Mouse (Mus musculus) left cerebral cortex, postnatal 25 days (tissue): ENCODE data around the gene Avp. TPM values are rescaled to one million over a fixed set of nuclear protein-coding genes. Genes with fewer than 3 reads are reported as not detected.

Source experiments
- microRNA-seq, 2 experiments: library from miRNA; unstranded; fragments of <30 nt; microRNA quantifications; one replicate each; pipeline ENCODE4 v1.2.0; 2022
- total RNA-seq, 2 experiments: library from RNA; stranded (reverse); gene quantifications; 2 replicates each; pipeline ENCODE4 v1.2.3; 2021

Avp gene
- total RNA-seq, 2 experiments from 2014 or later = 13.5 to 20.4 TPM

Small RNA genes lying within 50 kb of the gene (microRNA-seq; reads per million reads assigned to microRNA genes)
- gene Gm23876 = 0 reads per million in 2 experiments

Other genes starting within 250 kb of the Avp start
- 1 to 10 TPM; 5.5 to 7.4 TPM for gene Cpxm1, start 185.0 kb downstream of the Avp start, total RNA-seq
- gene Gm28372, start 177.3 kb downstream of the Avp start, total RNA-seq = not detected
- gene 1700020A23Rik, start 177.3 kb downstream of the Avp start, total RNA-seq = not detected
- gene Tmem239, start 176.1 kb downstream of the Avp start, total RNA-seq = not detected
- 10 to 100 TPM; 83.5 to 88.3 TPM for gene Vps16, start 158.2 kb downstream of the Avp start, total RNA-seq
- gene Pced1a, start 157.9 kb downstream of the Avp start, total RNA-seq = 10 to 100 TPM; 20.2 to 23.1 TPM
- gene Ptpra, start 132.3 kb downstream of the Avp start, total RNA-seq = 100 to 1,000 TPM; 234 to 252 TPM
- 10 to 100 TPM; 76.1 to 76.8 TPM for gene Mrps26, start 18.8 kb downstream of the Avp start, total RNA-seq
- 1 to 10 TPM; 1.9 to 2.2 TPM for gene Oxt, start 6.4 kb downstream of the Avp start, total RNA-seq
- 1 to 10 TPM; 8.2 to 9.0 TPM for gene Fastkd5, start 47.5 kb upstream of the Avp start, total RNA-seq
- gene Ubox5, start 47.5 kb upstream of the Avp start, total RNA-seq = 10 to 100 TPM in 1 of 2 experiments, 1 to 10 TPM in 1; 9.8 to 10.7 TPM
- 100 to 1,000 TPM; 174 to 190 TPM for gene Lzts3, start 60.2 kb upstream of the Avp start, total RNA-seq
- 100 to 1,000 TPM in 1 of 2 experiments, 10 to 100 TPM in 1; 97.3 to 108 TPM for gene Ddrgk1, start 82.1 kb upstream of the Avp start, total RNA-seq
- gene Itpa, start 85.1 kb upstream of the Avp start, total RNA-seq = 10 to 100 TPM; 39.4 to 42.8 TPM
- 1 to 10 TPM; 1.8 to 1.9 TPM for gene Slc4a11, start 115.0 kb upstream of the Avp start, total RNA-seq